Mouse (Mus musculus) adrenal gland, postnatal 4 days (tissue): ENCODE measurements around the gene Borcs5. TPM values are rescaled to one million over a fixed set of nuclear protein-coding genes. Genes with fewer than 3 reads are reported as not detected.

Experiments
- DNase-seq, 2 experiments: peaks; one replicate each; pipeline ENCODE4 v3.0.0; 2021 to 2022; ENCODE audit warnings: low spot score in 2 of 2, mixed read lengths in 2 of 2
- total RNA-seq, 2 experiments: library from RNA; stranded (reverse); gene quantifications; 2 replicates each; pipeline ENCODE4 v1.2.3; 2021

Gene Borcs5
- total RNA-seq, 2 experiments from 2014 or later, result 13.8 to 14.8 TPM

GRCm38 (mm10) chr6:134756058-134756457 lies 116.7 kb downstream of the Borcs5 start:
- DNase-seq, result no peak

Other genes with a start within 250 kb of the Borcs5 start
- gene Bcl2l14, start 243.2 kb upstream of the Borcs5 start, total RNA-seq, result under 1 TPM in 1 of 2 experiments, not detected in 1; 0.36 TPM
- gene Lrp6, start 72.5 kb upstream of the Borcs5 start, total RNA-seq, result 10 to 100 TPM; 87.0 to 90.5 TPM
- gene Mansc1, start 7.0 kb upstream of the Borcs5 start, total RNA-seq, result 10 to 100 TPM in 1 of 2 experiments, 1 to 10 TPM in 1; 8.8 to 10.0 TPM
- gene Dusp16, start 153.1 kb downstream of the Borcs5 start, total RNA-seq, result 10 to 100 TPM; 23.9 to 25.5 TPM
- gene Crebl2, start 190.6 kb downstream of the Borcs5 start, total RNA-seq, result 10 to 100 TPM; 15.5 to 19.8 TPM